ENCODE assay signal across 10 mouse cellular contexts in genomic region chr1:119494024-119494711, GRCm38 (mm10). TPM values are rescaled to one million over a fixed set of nuclear protein-coding genes. Genes with fewer than 3 reads are reported as not detected.
A peak's percentile ranks its signal among the peaks of the same experiment; 100 is the strongest.
DNase-seq lines count a peak whose midpoint lies in the region; ATAC-seq and TF ChIP-seq lines count a peak whose summit lies in the region.
"Had no signal": no experiment of that assay in that cellular context is flagged by ENCODE, and none has a peak within 500 bp of the region (broad histone marks: within the 10 kb centered on the region; RNA-seq: fewer than 3 reads in every experiment).

No protein-coding gene starts in this region.

- no peak overlapping the region for H3K4me2 ChIP-seq in forebrain, postnatal 0 days (ENCODE audit: low read depth)
- H3K4me2 ChIP-seq in forebrain, embryonic 12.5 days = no peak overlapping the region
- no peak overlapping the region for H3K4me2 ChIP-seq in limb, embryonic 13.5 days (replicated peaks)

- no peaks in the 10 kb centered on the region for H3K9me3 ChIP-seq in forebrain, postnatal 0 days (ENCODE audit: low read length)
- no peaks in the 10 kb centered on the region for H3K9me3 ChIP-seq in forebrain, embryonic 12.5 days
- H3K9me3 ChIP-seq in limb, embryonic 13.5 days = no peaks in the 10 kb centered on the region
- no peaks in the 10 kb centered on the region for H3K9me3 ChIP-seq in limb, embryonic 10.5 days (replicated peaks)
- H3K9me3 ChIP-seq in E14TG2a.4 (ENCODE audit: low read length) = no peaks in the 10 kb centered on the region

- peak; percentile 24; the same call in 1 of the 2 replicates for TF ChIP-seq CTCF in forebrain, postnatal 0 days (IDR thresholded peaks at IDR 0.05; ENCODE audit: low read depth)
- TF ChIP-seq CTCF in E14TG2a.4 (conservative IDR thresholded peaks at IDR 0.05; ENCODE audit: low read length) = peak; percentile 66

- no peaks in the 10 kb centered on the region for H3K4me1 ChIP-seq in forebrain, postnatal 0 days (ENCODE audit: insufficient read depth)
- H3K4me1 ChIP-seq in forebrain, embryonic 12.5 days = peaks cover 3% of the 10 kb centered on the region; the same call in 1 of the 2 replicates
- peaks cover 51% of the 10 kb centered on the region for H3K4me1 ChIP-seq in limb, embryonic 13.5 days
- H3K4me1 ChIP-seq in limb, embryonic 10.5 days = peaks cover 41% of the 10 kb centered on the region
- H3K4me1 ChIP-seq in E14TG2a.4 (replicated peaks; ENCODE audit: low read depth, low read length) = peaks cover 80% of the 10 kb centered on the region

- no peak overlapping the region for H3K27ac ChIP-seq in forebrain, postnatal 0 days (ENCODE audit: low read depth, low read length)
- no peak overlapping the region for H3K27ac ChIP-seq in forebrain, embryonic 12.5 days
- H3K27ac ChIP-seq in limb, embryonic 13.5 days = peak overlapping the region; percentile 8; the same call in 1 of the 2 replicates
- H3K27ac ChIP-seq in limb, embryonic 10.5 days = no peak overlapping the region

- no peak for ATAC-seq in forebrain, postnatal 0 days
- ATAC-seq in forebrain, embryonic 12.5 days (ENCODE audit: low FRiP score) = no peak
- 0 out of 2 replicates have a peak, but pooled peaks have one; percentile 24 for ATAC-seq in limb, embryonic 13.5 days (ENCODE audit: low FRiP score, low read depth)
- ATAC-seq in frontal cortex, adult (ENCODE audit: low TSS enrichment) = no peak

- intact Hi-C loops in heart, postnatal 14 days (cut with DNase I) = no loop called here

- H3K9ac ChIP-seq in forebrain, postnatal 0 days = no peak overlapping the region
- no peak overlapping the region for H3K9ac ChIP-seq in forebrain, embryonic 12.5 days
- H3K9ac ChIP-seq in limb, embryonic 13.5 days = no peak overlapping the region

- WGBS in forebrain, postnatal 0 days = 66% methylated on average over 2 of the region's 2 CpGs
- WGBS in forebrain, embryonic 12.5 days = 89% methylated on average over 2 of the region's 2 CpGs
- WGBS in limb, embryonic 13.5 days = 51% methylated on average over 2 of the region's 2 CpGs
- WGBS in limb, embryonic 10.5 days = 83% methylated on average over 2 of the region's 2 CpGs

- H3K4me3 ChIP-seq in forebrain, postnatal 0 days (ENCODE audit: low read depth, low read length) = no peak overlapping the region
- no peak overlapping the region for H3K4me3 ChIP-seq in forebrain, embryonic 12.5 days (replicated peaks)
- no peak overlapping the region for H3K4me3 ChIP-seq in limb, embryonic 13.5 days
- no peak overlapping the region for H3K4me3 ChIP-seq in limb, embryonic 10.5 days
- H3K4me3 ChIP-seq in E14TG2a.4 (replicated peaks; ENCODE audit: low read length) = no peak overlapping the region
- H3K4me3 ChIP-seq: erythroblast, embryonic 14.5 days had no signal

- H3K27me3 ChIP-seq in forebrain, postnatal 0 days (ENCODE audit: insufficient read depth, low read length) = no peaks in the 10 kb centered on the region
- H3K27me3 ChIP-seq in forebrain, embryonic 12.5 days = no peaks in the 10 kb centered on the region
- no peaks in the 10 kb centered on the region for H3K27me3 ChIP-seq in limb, embryonic 13.5 days
- H3K27me3 ChIP-seq in limb, embryonic 10.5 days (ENCODE audit: low read depth, poor library complexity, severe bottlenecking) = no peaks in the 10 kb centered on the region
- H3K27me3 ChIP-seq in E14TG2a.4 (ENCODE audit: insufficient read depth, low read length) = no peaks in the 10 kb centered on the region

- no peak for DNase-seq in forebrain, postnatal 0 days
- no peak for DNase-seq in limb, embryonic 10.5 days (ENCODE audit: low spot score)
- peak; percentile 66 to 72 for DNase-seq in heart, postnatal 14 days
- no peak for DNase-seq in thymus, postnatal 36 days
- DNase-seq: layer of hippocampus, adult 9-11 months had no signal

- no peaks in the 10 kb centered on the region for H3K36me3 ChIP-seq in forebrain, postnatal 0 days (ENCODE audit: insufficient read depth)
- H3K36me3 ChIP-seq in forebrain, embryonic 12.5 days (replicated peaks) = no peaks in the 10 kb centered on the region
- peaks cover 2% of the 10 kb centered on the region; the same call in 1 of the 2 replicates for H3K36me3 ChIP-seq in limb, embryonic 13.5 days
- no peaks in the 10 kb centered on the region; the same call in none of the 2 replicates for H3K36me3 ChIP-seq in limb, embryonic 10.5 days
- H3K36me3 ChIP-seq in E14TG2a.4 (ENCODE audit: insufficient read depth, low read length) = no peaks in the 10 kb centered on the region

RNA-seq across cellular contexts. Expression of gene Ralb, which starts 10.4 kb away (rescaled TPM):
- total RNA-seq in forebrain, postnatal 0 days (2014; rRNA removed) = 40.6 and 41.4 TPM in 2 replicates
- 55.1 and 57.3 TPM in 2 replicates for polyA plus RNA-seq in forebrain, postnatal 0 days (2015; fragmentation: Nextera tagmentation; extraction: Ambion mirVana)
- 65.7 and 67.3 TPM in 2 replicates for polyA plus RNA-seq in forebrain, embryonic 12.5 days (2016; fragmentation: Nextera tagmentation; extraction: Ambion mirVana)
- polyA plus RNA-seq in limb, embryonic 13.5 days (2015; fragmentation: Nextera tagmentation; extraction: Ambion mirVana) = 128 and 129 TPM in 2 replicates
- polyA plus RNA-seq in limb, embryonic 10.5 days (2016; fragmentation: Nextera tagmentation; extraction: Ambion mirVana) = 106 and 112 TPM in 2 replicates
- total RNA-seq in heart, postnatal 14 days (2021) = 10 to 100 TPM; 36.7 to 39.6 TPM

RNA-seq across cellular contexts. Expression of gene Tmem185b, which starts 31.8 kb away (rescaled TPM):
- total RNA-seq in forebrain, postnatal 0 days (2014; rRNA removed) = 13.7 and 14.6 TPM in 2 replicates
- polyA plus RNA-seq in forebrain, postnatal 0 days (2015; fragmentation: Nextera tagmentation; extraction: Ambion mirVana) = 9.0 and 12.3 TPM in 2 replicates
- 19.2 and 19.7 TPM in 2 replicates for polyA plus RNA-seq in forebrain, embryonic 12.5 days (2016; fragmentation: Nextera tagmentation; extraction: Ambion mirVana)
- 26.3 and 26.9 TPM in 2 replicates for polyA plus RNA-seq in limb, embryonic 13.5 days (2015; fragmentation: Nextera tagmentation; extraction: Ambion mirVana)
- 20.7 and 20.9 TPM in 2 replicates for polyA plus RNA-seq in limb, embryonic 10.5 days (2016; fragmentation: Nextera tagmentation; extraction: Ambion mirVana)
- 10 to 100 TPM; 12.1 to 12.3 TPM for total RNA-seq in heart, postnatal 14 days (2021)

Comparison
In these comparisons a context has a peak if more than half of its experiments do, and no peak if none do; other contexts are left out.
1. DNase-seq: peak in heart, postnatal 14 days (2 of 2); none in forebrain, postnatal 0 days (single experiment), limb, embryonic 10.5 days (single experiment) and thymus, postnatal 36 days (0 of 2).